Mouse (Mus musculus) testis, adult 2 months (tissue): ENCODE results near the gene Tigar.

Source experiments
- CTCF ChIP-seq: fragments of 200-500 bp; IDR thresholded peaks from 2 replicates; pipeline ENCODE4 v1.5.1; 2012; ENCODE audit warnings: low read depth, mild to moderate bottlenecking, inconsistent platforms, low read length, moderate library complexity; ENCODE audit not compliant: control insufficient read depth, insufficient read depth, insufficient replicate concordance
- POLR2A ChIP-seq: fragments of 200-500 bp; IDR thresholded peaks from 2 replicates; pipeline ENCODE4 v1.6.1; 2012; ENCODE audit warnings: low read depth, mild to moderate bottlenecking, inconsistent platforms, low read length, moderate library complexity; ENCODE audit not compliant: control insufficient read depth

- TF ChIP-seq CTCF, result no peak
- TF ChIP-seq POLR2A, result no peak
These were observed 42.3 kb upstream of the Tigar start for GRCm38 (mm10) chr6:127151565-127152105.
